Mouse (Mus musculus): ENCODE measurements around the gene Ufl1. TPM values are rescaled to one million over a fixed set of nuclear protein-coding genes. Genes with fewer than 3 reads are reported as not detected.

The Ufl1 gene
- polyA plus RNA-seq, 1 experiment: 5.4 TPM

DNA sequence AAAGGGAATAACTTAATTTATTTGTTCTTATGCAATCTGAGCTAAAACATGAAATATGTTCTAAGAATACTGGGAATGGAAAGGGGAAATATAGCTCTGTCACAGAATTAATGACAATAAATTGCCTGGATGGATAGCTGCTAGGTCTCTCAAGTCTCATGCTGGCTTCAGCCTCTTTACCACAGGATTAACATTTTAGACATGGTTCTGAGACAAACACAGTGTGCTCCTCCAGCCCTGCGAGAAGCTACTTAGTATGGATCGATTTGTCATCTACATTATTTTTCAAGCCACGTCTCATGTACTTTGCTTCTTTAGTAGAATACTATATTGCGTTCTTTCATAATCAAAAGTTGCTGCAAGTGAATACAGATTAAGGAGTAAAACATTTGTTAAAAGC lies 75.5 kb downstream of the Ufl1 start:
- no peak overlapping the region for H3K27ac ChIP-seq (ENCODE audit: control insufficient read depth, insufficient read depth, low read depth, low read length, poor library complexity)
- 76% methylated on average over 4 of the region's 4 CpGs for WGBS
- H3K4me1 ChIP-seq (ENCODE audit: control insufficient read depth, insufficient read depth, low read length): no peaks in the 10 kb centered on the region
- H3K4me3 ChIP-seq (replicated peaks; ENCODE audit: control insufficient read depth, low read depth, low read length): no peak overlapping the region
- TF ChIP-seq CTCF (IDR thresholded peaks at IDR 0.05; ENCODE audit: control insufficient read depth, insufficient read depth, low read length): no peak
- TF ChIP-seq POLR2A (IDR thresholded peaks at IDR 0.05; ENCODE audit: borderline replicate concordance, control insufficient read depth, low read depth, low read length): no peak

Other genes starting within 250 kb of the Ufl1 start
- not detected in 2 replicates for gene Fhl5, start 38.9 kb downstream of the Ufl1 start, polyA plus RNA-seq (2011; ENCODE audit: insufficient read depth, insufficient read length, low replicate concordance, missing spikeins)